Mouse (Mus musculus): Measurements from ENCODE around the gene Cdk2ap2.
A peak's percentile ranks its signal among the peaks of the same experiment; 100 is the strongest.

The Cdk2ap2 gene

DNA sequence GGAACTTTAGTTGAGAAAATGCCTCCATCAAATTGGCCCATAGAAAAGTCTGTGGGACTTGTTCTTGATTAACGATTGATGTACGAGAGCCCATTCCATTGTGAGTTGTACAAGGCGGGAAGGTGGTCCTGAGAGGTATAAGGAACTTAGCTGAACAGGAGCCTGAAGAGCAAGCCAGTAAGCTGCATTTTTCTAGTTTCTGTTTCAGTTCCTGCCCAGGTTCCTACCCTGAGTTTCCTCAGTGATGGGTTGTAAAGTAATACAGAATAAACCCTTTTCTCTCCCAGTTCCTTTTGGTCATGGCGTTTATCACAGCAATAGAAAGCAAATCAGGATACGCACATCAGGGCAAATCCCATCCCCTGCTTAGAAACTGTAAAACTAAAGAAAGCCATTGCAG, 40.9 kb downstream of the Cdk2ap2 start:
- no peak for DNase-seq (ENCODE audit: low spot score in 2 of 2)

- no peak for DNase-seq (ENCODE audit: low spot score in 2 of 2)
These were observed 42.5 kb downstream of the Cdk2ap2 start, which contains the start of gene Gpr152 for GRCm38 (mm10) chr19:4139446-4139845. Gene Gpr152 (plus strand): TSS chr19:4139787.

- DNase-seq (ENCODE audit: low spot score in 2 of 2), result no peak
These were observed 43.2 kb downstream of the Cdk2ap2 start for GRCm38 (mm10) chr19:4140147-4140546.

- DNase-seq (ENCODE audit: low spot score in 2 of 2), result no peak
These were observed 45.6 kb downstream of the Cdk2ap2 start for GRCm38 (mm10) chr19:4142416-4143173.

- DNase-seq (ENCODE audit: low spot score in 2 of 2), result no peak
These were observed 46.8 kb downstream of the Cdk2ap2 start, which contains the start of gene Cabp4 for GRCm38 (mm10) chr19:4143759-4144268. Gene Cabp4 (minus strand): TSS chr19:4144033.

- peak in 1 of 2 experiments; percentile 48 for DNase-seq (ENCODE audit: low spot score in 2 of 2)
These were observed 47.8 kb downstream of the Cdk2ap2 start for GRCm38 (mm10) chr19:4144550-4145498.

GRCm38 (mm10) chr19:4145936-4146335, 49.0 kb downstream of the Cdk2ap2 start:
- no peak for DNase-seq (ENCODE audit: low spot score in 2 of 2)

DNA sequence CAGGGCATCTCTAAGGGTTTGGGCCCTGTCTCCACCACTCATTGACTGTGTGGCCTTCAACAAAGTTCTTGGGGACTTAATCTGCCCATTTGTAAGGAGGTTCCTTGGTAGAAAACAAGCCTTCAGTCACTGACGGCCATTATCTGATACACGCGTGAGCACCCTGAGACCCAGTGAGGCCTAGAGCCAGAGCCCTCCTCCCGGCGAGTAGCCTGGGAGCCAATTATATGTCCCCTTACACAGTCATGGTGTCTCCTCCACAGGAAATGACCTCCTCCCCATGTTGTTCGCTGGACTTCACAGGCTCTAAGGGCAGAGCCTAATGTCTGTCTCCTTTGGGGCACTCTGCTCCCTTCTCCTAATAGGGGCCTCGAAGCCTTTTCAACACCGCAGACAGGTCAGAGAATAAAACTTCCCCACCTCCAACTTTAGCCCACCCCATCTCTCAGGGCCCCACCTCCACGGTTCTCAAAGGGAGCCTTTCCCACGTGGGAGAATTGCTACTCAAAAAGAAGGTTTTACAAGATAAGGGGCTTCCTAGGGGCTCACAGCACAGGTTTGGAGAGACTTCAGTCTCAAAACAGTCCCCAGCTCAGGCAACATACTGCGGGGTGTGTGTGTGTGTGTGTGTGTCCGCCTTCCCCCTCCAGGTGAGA, 49.5 kb downstream of the Cdk2ap2 start:
- DNase-seq (ENCODE audit: low spot score in 2 of 2), result no peak

GRCm38 (mm10) chr19:4147022-4147405, 50.0 kb downstream of the Cdk2ap2 start:
- DNase-seq (ENCODE audit: low spot score in 2 of 2), result no peak

DNA sequence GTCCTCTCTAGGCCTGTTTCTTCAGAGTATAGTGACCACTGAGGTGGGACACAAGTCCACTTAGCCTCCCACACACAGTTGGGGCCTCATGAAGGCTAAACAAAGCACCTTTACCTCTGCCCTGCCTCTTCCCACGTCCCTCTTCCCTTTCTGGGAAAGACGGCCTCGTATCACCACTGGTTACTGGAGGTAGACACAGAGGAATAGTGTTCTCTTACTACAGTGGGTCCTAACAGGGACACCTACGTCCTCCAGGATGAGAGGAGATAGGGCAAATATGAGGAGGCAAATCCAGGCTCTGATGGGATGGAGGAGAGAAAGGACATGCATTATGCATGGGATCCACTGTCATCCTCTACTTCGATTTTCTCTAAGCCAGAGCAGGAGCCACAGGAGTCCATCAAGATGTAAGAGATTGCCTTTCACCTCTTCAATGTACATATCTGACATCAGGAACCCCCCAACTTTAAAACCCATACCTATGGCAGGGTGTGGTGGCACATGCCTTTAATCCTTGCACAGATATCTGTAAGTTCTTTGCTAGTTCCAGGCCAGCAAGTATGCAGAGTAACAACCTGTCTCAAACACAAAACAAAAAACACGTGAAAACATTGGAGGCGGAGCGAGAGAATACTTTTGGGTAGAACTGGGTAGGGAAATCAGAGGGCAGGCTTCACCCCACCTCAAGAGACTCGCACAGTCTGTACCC, 51.0 kb downstream of the Cdk2ap2 start:
- no peak for DNase-seq (ENCODE audit: low spot score in 2 of 2)

DNA sequence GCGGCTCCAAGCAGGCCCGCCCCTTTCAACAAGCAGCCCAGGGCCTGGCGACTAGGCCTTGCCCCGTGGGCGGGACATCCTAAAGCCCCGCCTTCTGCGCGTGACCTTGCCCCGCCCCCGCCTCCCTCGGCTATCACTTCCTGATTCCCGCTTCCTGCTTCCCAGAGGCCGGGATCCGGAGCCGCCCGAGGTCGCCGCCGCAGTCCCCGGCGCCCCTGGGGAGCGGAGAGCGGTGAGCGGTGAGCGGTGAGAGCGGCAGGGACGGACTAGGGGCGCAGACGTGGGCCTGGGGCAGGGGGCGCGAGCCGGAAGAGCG, 51.5 kb downstream of the Cdk2ap2 start, which contains the start of gene Coro1b:
Coro1b (plus strand) TSS at position 129 of the 316 bp plus-strand sequence.
- DNase-seq (ENCODE audit: low spot score in 2 of 2), result peak; percentile 94 to 98
